Mouse (Mus musculus) embryonic facial prominence, embryonic 11.5 days (tissue): Measurements from ENCODE around the gene Armc3. TPM values are rescaled to one million over a fixed set of nuclear protein-coding genes. Genes with fewer than 3 reads are reported as not detected.

Experiments
- ATAC-seq: fragments of 200-750 bp; cut with Nextera tagmentation; replicated peaks from 2 replicates; pipeline ENCODE4 v1.8.0; 2017; ENCODE audit warnings: low read depth; ENCODE audit not compliant: insufficient number of reproducible peaks, low FRiP score, low TSS enrichment
- DNase-seq: peaks from one replicate; pipeline ENCODE4 v3.0.0-alpha.2; 2015; ENCODE audit warnings: low spot score
- H3K27ac ChIP-seq: fragments of 300-500 bp; sonication (generic); replicated peaks from 2 replicates; pipeline ENCODE4 v1.5.1; 2014; ENCODE audit warnings: mild to moderate bottlenecking, low read depth, low read length, control low read depth
- H3K27me3 ChIP-seq: fragments of 300-500 bp; sonication (generic); 2 replicates; pipeline ENCODE4 v1.6.1; 2014; ENCODE audit warnings: mild to moderate bottlenecking, low read length, moderate library complexity, mixed read lengths; ENCODE audit not compliant: control insufficient read depth, insufficient read depth
- H3K36me3 ChIP-seq: fragments of 300-500 bp; sonication (generic); replicated peaks from 2 replicates; pipeline ENCODE4 v1.6.1; 2014; ENCODE audit warnings: low read depth, mild to moderate bottlenecking, low read length, moderate library complexity, mixed read lengths; ENCODE audit not compliant: control insufficient read depth, insufficient read depth
- H3K4me1 ChIP-seq: fragments of 300-500 bp; sonication (generic); 2 replicates; pipeline ENCODE4 v1.6.1; 2014; ENCODE audit warnings: low read length, mixed read lengths; ENCODE audit not compliant: control insufficient read depth, insufficient read depth
- H3K4me2 ChIP-seq: fragments of 300-500 bp; sonication (generic); 2 replicates; pipeline ENCODE4 v1.6.1; 2014; ENCODE audit warnings: low read depth, mild to moderate bottlenecking, control low read depth, low read length, moderate library complexity
- H3K4me3 ChIP-seq: fragments of 300-500 bp; sonication (generic); 2 replicates; pipeline ENCODE4 v1.5.1; 2014; ENCODE audit warnings: low read depth, low read length, control low read depth
- H3K9ac ChIP-seq: fragments of 300-500 bp; sonication (generic); replicated peaks from 2 replicates; pipeline ENCODE4 v1.6.1; 2014; ENCODE audit warnings: mild to moderate bottlenecking, control low read depth, low read length
- H3K9me3 ChIP-seq: fragments of 300-500 bp; sonication (generic); replicated peaks from 2 replicates; pipeline ENCODE4 v1.6.1; 2016; ENCODE audit warnings: mild to moderate bottlenecking, low read length, inconsistent platforms, mixed read lengths; ENCODE audit not compliant: control insufficient read depth
- WGBS: fragments of 180-500 bp; shearing (Covaris S2); extraction: QIAGEN DNeasy Blood & Tissue Kit; methylation state at CpG from one replicate; pipeline ENCODE4 v1.1.7; 2014; 5-methylcytosine and 5-hydroxymethylcytosine counted together
- polyA plus RNA-seq: library from polyadenylated mRNA; unstranded; fragments of >200 nt; fragmentation: Nextera tagmentation; extraction: Ambion mirVana; gene quantifications from 2 replicates; pipeline ENCODE4 v1.2.1, GENCODE M21; 2014

The Armc3 gene
- polyA plus RNA-seq, 1 experiment from 2014 or later: 0.17 TPM

DNA sequence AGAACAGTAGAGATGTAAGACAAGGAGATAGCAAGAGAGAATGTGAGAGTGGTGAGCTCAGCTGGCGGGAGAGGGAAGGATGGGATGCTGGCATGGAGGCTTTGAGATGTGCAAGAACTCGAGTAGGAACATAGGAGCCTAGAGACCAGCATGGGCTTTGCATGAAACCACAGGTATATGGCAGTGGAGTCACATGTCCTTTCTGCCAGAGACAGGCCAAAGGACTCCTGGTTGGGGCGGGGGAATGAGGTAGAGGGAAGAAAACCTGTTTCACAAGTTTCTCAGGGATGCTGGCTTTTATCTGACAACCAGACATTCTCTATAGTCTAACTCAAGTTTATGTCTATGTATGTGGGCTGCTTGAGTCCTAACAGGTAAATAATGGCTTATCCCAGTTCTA lies 55.9 kb downstream of the Armc3 start:
- no peak for ATAC-seq
- Histone ChIP-seq H3K4me2 (no peak overlapping the region), H3K9ac (no peak overlapping the region), H3K36me3 (no peaks in the 10 kb centered on the region), H3K4me1 (no peaks in the 10 kb centered on the region), H3K9me3 (no peaks in the 10 kb centered on the region), H3K27me3 (no peaks in the 10 kb centered on the region), H3K27ac (no peak overlapping the region), H3K4me3 (no peak overlapping the region)
- no peak for DNase-seq
- 84% methylated on average over 3 of the region's 3 CpGs for WGBS

DNA sequence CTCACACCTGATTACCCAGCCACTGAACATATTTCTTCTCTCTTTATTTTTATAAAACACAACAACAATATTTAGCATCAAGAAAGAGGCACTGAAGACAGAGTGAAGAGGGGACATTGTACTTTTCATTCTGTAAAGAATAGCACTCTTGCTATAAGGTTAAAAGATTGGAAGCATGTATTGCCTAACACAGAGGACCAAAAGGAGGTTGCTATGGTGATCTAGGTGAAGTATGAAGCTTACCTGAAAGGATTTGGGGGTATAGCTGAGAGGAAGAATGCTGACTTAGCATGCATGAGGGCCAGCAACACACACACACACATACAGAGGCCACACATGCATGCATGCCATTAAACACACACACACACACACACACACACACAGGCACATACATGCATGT lies 58.2 kb downstream of the Armc3 start:
- Histone ChIP-seq H3K36me3 (no peaks in the 10 kb centered on the region), H3K27ac (no peak overlapping the region), H3K4me3 (no peak overlapping the region), H3K4me2 (no peak overlapping the region), H3K4me1 (no peaks in the 10 kb centered on the region), H3K9ac (no peak overlapping the region), H3K9me3 (no peaks in the 10 kb centered on the region), H3K27me3 (no peaks in the 10 kb centered on the region)
- no peak for ATAC-seq
- DNase-seq: no peak

DNA sequence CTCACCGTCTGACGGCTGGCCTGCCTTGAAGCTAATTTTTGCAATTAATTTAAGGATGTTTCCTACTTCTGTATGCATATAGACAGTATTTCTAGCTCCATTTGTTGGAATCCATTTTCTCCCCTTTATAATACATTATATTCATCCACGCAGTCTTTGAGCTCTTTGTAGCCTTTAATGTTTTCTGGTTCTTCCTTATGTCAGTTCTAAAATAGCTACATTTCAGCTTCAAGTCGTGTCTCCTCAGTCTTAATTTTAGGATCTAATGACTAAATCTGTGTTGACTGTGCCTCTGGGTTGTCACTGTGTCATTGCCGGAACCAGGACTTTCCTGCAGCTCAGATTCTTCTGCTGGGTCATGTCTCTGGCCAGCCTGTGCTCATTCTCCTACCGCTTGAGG lies 61.3 kb downstream of the Armc3 start:
- no peak for ATAC-seq
- WGBS: 79% methylated on average over 6 of the region's 6 CpGs
- no peak overlapping the region for H3K4me2 ChIP-seq

DNA sequence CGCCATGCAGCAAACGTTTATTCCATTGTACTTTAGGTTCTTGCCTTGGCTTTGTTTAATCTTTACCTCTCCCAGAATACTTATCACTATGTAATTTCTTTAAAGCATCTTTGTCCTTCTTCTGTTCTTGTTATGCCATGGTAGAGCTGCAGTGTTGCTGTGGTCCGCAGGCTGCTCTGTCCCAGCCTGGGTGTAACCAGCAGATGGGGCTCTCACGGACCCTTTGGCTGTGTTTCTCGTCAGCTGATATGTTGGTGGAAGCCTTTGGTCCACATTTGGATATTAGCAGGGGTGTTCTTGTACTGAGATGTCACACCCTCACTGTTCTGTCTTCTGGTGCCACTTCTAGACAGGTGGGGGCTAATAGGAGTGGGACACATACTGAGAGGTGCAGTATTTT lies 64.3 kb downstream of the Armc3 start:
- Histone ChIP-seq H3K27ac (no peak overlapping the region), H3K9me3 (no peaks in the 10 kb centered on the region), H3K4me2 (no peak overlapping the region), H3K9ac (no peak overlapping the region), H3K27me3 (no peaks in the 10 kb centered on the region), H3K4me3 (no peak overlapping the region), H3K4me1 (no peaks in the 10 kb centered on the region), H3K36me3 (no peaks in the 10 kb centered on the region)
- DNase-seq: no peak
- no peak for ATAC-seq
- WGBS: 55% methylated on average over 5 of the region's 5 CpGs

More for the DNA sequence above, 61.3 kb downstream of the Armc3 start:
- Histone ChIP-seq H3K4me3 (no peak overlapping the region), H3K36me3 (no peaks in the 10 kb centered on the region), H3K9ac (no peak overlapping the region), H3K27me3 (no peaks in the 10 kb centered on the region), H3K27ac (no peak overlapping the region), H3K9me3 (no peaks in the 10 kb centered on the region), H3K4me1 (no peaks in the 10 kb centered on the region)
- DNase-seq: no peak

DNA sequence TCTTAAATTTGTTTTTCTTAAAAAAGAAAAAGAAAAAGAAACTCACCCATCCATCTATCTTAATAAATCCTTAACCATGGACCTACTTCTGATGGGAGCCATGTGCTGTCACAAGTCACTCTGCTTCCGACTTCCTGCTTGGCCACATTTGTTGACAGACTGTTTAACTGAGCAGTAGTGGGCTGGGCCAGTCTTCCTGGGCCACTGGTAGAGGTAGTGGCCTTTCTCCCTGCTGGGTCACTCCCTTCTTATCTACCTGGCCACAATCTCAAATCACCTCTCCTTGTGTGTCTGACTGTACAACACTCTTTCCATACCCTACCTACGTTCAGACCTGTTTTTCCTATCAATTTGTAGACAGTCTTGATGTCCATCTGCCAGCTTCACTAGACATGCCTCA lies 66.7 kb downstream of the Armc3 start:
- 82% methylated on average over 2 of the region's 2 CpGs for WGBS
- no peaks in the 10 kb centered on the region for H3K4me1 ChIP-seq
- H3K4me3 ChIP-seq: no peak overlapping the region
- H3K27ac ChIP-seq: no peak overlapping the region
- no peak overlapping the region for H3K9ac ChIP-seq
- H3K36me3 ChIP-seq: no peaks in the 10 kb centered on the region
- no peaks in the 10 kb centered on the region for H3K9me3 ChIP-seq
- no peak overlapping the region for H3K4me2 ChIP-seq
- no peak for ATAC-seq
- H3K27me3 ChIP-seq: no peaks in the 10 kb centered on the region
- no peak for DNase-seq

DNA sequence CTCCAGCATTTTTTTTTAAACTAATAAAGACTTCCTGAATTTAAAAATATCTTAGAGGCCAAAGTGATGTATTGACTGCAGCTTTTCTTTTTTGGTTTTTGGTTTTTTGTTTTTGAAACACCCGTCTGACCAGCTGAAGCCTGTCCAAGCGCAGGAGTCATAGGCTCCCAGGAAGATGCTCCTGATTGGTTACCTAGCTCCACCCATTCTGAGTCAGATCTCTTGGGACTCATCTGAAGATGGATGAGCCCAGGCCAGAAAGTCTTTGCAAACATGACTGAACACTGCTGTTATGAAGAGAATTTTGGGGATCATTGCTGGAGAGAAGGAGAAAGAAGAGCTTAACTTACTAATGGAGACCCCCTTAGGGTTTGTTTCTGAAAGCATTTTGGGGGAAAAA lies 68.3 kb downstream of the Armc3 start:
- Histone ChIP-seq H3K9ac (no peak overlapping the region), H3K36me3 (no peaks in the 10 kb centered on the region), H3K9me3 (no peaks in the 10 kb centered on the region), H3K27ac (no peak overlapping the region), H3K4me3 (no peak overlapping the region), H3K27me3 (no peaks in the 10 kb centered on the region), H3K4me2 (no peak overlapping the region), H3K4me1 (no peaks in the 10 kb centered on the region)
- ATAC-seq (no peak), DNase-seq (no peak)
- 62% methylated on average over 2 of the region's 2 CpGs for WGBS

DNA sequence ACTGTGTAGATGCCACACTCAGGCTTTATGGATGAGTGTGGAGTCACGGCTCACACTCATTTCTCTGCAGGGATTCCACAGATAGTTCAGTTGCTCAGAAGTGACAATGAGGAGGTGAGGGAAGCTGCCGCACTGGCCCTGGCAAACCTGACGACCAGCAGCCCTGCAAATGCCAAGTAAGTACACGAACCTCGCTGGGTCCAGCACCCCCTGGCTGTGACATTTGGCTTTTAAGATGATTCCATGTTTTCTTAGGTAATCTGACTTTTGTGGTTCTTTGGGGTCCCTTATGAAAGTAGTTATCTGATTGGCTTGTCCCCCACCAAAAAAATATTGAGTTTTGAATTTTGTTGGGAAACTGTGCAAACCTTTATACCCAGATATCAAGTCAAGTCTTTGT lies 70.9 kb downstream of the Armc3 start:
- no peak overlapping the region for H3K4me2 ChIP-seq
- no peaks in the 10 kb centered on the region for H3K9me3 ChIP-seq
- H3K27me3 ChIP-seq: no peaks in the 10 kb centered on the region
- no peak overlapping the region for H3K27ac ChIP-seq
- ATAC-seq: no peak
- 50% methylated on average over 5 of the region's 5 CpGs for WGBS
- H3K4me3 ChIP-seq: no peak overlapping the region
- no peak for DNase-seq
- no peaks in the 10 kb centered on the region for H3K4me1 ChIP-seq
- H3K9ac ChIP-seq: no peak overlapping the region
- no peaks in the 10 kb centered on the region for H3K36me3 ChIP-seq

DNA sequence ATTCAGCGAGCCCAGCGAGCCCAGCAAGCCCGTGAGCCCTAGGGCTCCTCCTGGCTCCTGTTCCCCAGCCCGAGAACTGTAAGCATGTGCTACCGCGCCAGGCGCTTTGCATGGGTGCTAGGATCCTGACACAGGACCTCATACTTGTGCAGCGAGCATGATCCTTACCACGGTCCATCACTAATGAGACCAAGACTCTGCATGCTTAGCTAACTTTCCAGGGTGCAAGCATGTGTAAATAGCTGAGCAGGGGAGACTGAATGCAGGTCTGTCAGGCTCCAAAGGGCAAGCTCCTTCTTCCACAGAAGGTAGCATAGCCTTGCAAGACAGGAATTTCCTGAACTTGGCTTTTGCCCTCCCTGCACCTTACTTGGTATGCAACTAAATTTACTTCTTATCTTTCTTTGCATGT lies 71.6 kb downstream of the Armc3 start:
- H3K36me3 ChIP-seq: no peaks in the 10 kb centered on the region
- H3K9me3 ChIP-seq: no peaks in the 10 kb centered on the region
- no peak overlapping the region for H3K4me3 ChIP-seq
- 34% methylated on average over 9 of the region's 9 CpGs for WGBS
- H3K4me1 ChIP-seq: no peaks in the 10 kb centered on the region
- H3K4me2 ChIP-seq: no peak overlapping the region
- no peak for ATAC-seq
- H3K27ac ChIP-seq: no peak overlapping the region
- no peaks in the 10 kb centered on the region for H3K27me3 ChIP-seq
- no peak for DNase-seq
- no peak overlapping the region for H3K9ac ChIP-seq

DNA sequence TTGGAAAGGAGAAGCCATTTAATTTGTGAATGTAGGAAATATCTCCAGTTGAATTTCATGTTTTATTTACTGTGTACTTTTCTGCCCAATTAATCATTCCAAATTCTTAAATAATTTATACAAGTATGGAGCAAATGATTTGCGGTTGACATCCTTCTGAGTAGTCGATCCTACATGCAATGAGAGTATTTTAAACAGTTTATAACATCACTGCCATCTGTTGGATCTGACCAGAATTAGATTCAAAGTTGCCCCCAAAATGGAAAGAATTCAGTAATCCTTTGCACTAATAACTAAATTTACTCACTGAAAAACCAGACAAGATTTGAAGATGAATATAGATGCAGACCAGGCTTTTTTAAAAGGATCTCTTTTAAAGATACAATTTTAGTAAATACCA lies 75.5 kb downstream of the Armc3 start:
- Histone ChIP-seq H3K27ac (no peak overlapping the region), H3K4me3 (no peak overlapping the region), H3K9ac (no peak overlapping the region), H3K36me3 (no peaks in the 10 kb centered on the region), H3K4me2 (no peak overlapping the region), H3K27me3 (no peaks in the 10 kb centered on the region), H3K9me3 (no peaks in the 10 kb centered on the region), H3K4me1 (no peaks in the 10 kb centered on the region)
- ATAC-seq (no peak), DNase-seq (peak; percentile 27)
- WGBS: 73% methylated on average over 2 of the region's 2 CpGs
